Mouse (Mus musculus): ENCODE measurements around the gene Hecw2.

Hecw2 gene

DNA sequence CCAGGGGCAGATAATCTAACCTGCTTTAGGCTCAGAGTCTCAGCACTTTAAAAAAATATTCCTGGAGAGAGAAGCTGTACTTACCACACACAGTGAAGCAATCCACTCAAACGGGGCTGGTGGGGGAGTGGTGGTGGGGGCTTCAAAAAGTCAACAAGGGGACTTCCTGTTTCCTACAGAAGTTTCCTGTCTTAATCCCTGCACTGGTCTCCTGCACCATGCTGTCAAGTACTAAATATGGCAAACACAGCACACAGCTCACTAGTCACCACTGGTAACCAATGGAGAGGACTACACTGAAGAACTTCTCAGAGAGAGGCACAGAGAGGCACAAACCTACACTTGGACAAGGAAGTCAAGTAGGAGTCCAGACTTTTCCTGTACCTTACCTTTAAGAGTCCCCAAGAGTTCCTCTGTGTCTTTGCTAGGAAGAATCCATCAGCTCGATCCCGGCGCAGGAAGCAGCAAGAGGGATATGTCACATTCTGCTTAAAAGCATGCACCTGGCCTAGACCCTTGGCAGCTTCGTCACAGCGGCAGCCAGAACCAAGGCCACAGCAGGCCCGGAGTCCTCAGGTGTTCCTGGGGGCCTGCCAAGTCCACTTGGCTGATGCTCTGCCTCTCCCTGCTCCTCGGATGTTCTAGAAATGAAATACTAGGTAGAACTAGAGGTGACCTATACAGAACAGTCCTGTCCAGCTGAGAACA lies 217.0 kb downstream of the Hecw2 start:
- peak; percentile 16 for DNase-seq

DNA sequence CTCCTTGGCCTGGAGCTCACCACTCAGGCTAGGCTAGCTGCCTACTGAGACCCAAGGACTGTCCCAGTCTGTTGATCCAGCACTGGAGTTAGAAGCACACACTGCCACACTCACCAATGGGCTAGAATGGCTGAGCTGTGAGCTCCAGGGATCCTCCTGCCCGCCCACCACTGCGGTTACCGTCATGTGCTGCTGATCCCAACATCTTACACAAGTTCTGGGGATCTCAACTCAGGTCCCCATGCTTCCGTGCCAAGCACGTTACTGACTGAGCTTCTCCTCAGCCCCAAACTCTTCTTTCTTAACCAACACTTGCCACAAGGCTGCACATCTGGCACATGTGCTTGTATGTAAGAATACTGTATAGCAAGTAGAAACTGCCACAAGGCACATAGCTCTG lies 218.2 kb downstream of the Hecw2 start:
- DNase-seq, result no peak

DNA sequence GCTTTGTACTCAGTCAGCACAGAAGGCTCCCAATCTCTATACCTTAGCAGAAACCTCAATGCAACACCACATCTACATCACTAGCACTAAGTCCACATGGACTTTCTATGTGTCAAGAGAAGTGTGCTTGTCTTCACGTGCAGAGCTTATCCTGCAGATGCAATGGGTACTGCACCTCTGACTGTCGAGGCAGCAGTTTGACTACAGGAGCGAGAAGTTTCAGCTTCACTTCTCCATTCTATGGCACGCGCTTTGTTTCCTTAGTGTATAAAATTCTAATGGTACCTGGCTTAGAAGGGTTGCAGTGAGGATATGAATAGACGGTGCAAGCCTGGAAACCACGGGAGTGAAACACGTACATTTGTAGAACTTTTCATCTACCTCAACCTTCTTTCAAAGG lies 218.9 kb downstream of the Hecw2 start:
- DNase-seq, result no peak

DNA sequence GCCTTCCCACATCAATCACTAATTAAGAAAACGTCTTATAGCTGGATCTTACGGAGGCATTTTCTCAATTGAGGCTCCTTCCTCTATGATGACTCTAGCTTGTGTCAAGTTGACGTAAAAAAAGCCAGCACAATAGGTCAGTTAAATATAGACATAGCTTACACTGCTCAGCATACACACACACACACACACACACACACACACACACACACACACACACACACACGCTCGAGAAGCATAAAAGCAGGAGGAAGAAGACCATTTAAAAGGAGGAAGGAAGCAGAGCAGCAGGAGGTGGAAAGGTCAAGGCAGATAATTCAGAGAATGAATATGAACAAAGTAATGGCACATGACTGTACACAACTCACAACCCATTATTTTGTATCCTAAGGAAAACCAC lies 220.0 kb downstream of the Hecw2 start:
- DNase-seq, result peak; percentile 53

DNA sequence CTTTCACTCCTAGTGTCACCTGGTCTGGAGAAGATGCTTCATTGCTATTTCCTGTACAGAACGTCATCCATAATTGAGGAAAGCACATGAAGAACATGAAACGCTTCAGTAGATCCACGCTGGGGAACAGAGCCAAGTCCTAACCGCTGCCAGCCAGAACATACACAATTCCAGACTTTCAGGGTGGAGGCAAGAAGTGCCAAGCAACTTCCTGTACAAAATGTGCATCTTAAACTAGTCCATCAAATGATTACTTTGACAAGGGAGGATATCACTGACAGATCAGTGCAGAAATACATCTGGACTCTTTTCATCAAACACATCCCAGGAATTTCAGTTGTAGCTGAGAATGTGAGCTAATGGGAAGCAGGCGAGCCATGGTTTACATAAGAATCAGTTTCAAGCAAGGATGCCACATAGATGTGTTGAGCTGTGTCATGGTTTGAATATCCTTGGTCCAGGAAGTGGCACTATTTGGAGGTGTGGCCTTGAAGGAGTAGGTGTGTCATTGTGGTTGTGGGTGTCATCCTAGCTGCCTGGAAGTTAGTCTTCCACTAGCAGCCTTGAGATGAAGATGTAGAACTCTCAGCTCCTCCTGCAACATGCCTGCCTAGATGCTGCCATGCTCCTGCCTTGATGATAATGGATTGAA lies 224.5 kb downstream of the Hecw2 start:
- no peak for DNase-seq

DNA sequence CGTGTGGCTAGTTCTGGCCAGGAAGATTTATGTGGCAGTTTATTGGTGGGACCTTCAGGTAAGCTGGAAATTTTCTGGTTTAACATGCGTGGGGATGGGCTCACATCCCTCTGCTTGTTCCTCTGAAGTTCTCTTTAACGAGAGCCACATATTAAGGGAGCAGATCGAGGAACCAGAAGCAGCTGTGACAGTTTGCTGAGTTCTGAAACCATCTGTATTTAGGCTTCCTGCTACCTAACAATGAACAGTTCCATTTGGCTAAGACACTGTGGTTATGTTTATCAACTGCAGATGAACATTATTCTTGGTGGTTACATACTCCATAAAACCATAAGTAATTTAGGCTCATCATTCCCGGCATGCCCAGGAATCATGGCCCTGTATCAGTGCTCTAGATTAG lies 242.6 kb downstream of the Hecw2 start:
- no peak for DNase-seq

DNA sequence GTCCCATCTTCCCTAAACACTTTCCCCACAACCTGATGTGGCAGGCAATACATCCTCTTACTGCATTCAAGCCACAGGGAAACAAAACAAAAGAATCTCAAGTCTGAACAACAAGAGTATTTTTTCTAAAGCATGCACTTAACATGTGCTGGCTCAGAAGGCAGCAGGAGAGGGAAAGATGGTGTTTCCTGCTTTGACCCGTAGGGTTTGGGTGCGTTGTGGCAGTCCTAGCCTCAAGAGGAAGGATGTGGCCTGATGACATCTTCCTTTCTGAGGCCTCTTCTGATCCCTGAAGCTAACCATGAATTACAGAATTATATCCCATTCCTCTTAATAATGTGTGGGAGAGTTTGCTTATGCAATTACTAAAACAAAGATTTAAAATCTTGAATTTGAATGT lies 249.2 kb downstream of the Hecw2 start:
- DNase-seq, result no peak

DNA sequence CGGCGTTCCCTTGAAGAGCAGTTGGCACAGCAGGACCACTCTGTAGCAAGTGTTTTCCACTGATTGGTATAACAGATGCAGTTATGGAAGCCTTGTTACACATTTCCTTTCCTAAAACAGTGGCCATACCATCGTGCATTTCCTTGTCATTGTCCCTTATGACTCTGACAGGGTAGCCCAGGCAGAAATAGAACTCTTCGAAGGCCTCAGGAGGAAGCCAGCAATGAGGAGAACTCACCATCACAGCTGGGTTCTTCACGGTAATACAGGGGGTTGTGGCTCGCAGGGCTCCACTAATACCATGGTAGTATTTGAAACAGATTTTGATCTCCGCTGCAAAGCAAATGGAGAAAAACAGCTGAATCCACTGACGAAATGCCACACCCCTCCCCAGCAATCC lies 252.5 kb downstream of the Hecw2 start:
- no peak for DNase-seq

DNA sequence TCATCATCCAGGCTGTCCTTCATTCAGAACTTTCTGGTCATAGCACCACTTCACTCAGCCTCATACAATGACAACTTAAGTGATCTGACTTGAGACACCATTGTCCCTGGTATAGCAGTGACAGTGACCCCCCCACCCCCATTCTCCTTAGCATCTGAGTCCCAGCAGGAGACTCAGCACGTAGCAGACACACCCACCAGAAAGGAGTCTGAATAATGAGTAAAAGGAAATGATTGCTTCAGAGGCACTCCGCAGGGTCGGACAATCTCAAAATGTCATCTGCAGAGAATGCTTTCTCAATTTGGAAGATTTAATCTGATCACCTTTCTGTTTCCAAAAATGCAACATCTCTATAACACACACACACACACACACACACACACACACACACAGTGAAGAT lies 253.4 kb downstream of the Hecw2 start:
- no peak for DNase-seq

DNA sequence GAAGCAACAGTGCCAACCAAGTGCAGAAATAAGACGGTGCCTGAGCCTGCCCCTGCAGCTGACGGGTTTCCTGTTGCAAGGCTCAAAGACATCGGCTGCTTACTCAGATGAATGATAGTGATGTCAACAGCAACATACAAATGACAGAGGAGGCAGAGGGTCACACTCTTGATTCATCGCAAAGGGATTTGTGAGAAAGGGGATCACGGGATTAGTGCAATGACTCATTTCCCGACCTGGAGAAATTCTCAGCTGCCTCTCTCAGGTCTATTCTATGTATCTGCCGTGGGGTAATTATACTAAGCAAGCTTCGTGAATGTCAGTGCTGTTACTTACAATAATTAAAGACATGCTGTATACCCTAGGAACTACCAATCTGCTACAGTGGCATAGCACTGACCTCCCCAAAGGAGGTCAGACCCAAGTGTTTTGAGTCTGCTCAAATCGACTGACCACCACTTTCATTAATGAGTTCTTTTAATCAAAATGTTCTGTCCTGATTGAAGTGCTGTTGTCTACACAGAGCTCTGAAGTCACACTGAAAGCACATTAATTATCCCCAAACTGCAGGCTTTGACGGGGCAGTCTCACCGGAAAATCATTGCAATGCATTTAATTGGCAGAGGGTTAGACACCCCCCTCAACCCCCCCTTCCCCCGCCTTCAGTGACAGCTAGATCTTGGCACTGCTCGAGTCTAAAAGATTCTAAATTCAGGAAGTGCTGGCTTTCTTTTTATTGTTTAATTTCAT lies 254.5 kb downstream of the Hecw2 start:
- DNase-seq, result no peak

DNA sequence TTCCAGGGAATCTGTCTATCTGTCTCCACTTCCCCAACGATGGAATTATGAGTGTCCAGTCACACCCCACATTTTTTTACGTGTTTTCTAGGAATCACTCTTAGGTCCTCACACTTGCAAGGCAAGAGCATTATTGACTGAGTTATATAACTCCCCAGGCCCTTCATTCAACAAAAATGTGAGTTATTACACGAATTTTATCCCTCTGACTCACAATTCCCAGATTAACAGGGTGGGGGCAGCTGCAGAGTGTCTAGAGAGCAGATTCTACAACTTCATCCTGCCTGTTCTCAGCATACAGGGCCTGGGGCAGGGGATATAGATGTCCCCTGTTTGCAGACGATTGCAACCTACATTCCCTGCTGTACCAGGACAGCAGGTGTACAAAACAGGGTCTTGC lies 255.7 kb downstream of the Hecw2 start:
- no peak for DNase-seq

DNA sequence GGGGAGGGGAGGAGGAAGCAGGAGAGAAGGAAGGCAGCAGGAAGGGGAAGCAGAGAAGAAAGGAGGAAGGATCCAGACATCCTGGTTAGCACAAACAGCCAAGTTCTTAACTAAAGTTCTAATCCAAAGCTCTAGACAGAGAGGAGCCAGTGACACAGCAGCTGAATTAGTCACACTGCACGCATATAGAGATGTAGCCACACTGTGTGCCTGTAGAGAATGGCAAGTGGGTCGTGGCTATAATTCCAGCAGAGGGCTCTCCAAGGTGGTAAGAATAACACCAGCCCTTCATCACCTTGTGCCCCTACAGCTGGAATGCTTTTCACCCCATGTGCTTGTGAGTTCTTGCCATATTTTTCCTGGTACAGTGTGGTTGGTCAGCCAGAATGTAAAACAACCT lies 261.7 kb downstream of the Hecw2 start:
- no peak for DNase-seq

DNA sequence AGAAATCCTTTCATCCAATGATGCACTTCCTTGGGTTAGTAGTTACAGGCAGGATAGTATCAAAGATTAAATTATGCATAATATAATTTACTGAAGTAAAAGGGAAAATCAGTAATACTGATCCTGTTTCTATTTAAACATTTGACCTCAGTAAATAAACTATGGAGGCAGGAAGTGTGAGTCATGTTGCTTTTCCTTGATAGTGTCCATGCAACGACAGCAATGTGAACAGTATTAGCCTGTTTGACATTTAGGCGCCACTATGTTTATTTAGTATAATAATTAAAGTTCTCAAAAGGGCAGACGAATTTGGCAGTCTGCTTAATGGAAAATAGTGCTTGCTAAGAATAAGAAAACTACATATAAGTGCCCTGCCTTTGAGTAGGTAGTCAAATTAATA lies 263.7 kb downstream of the Hecw2 start:
- DNase-seq, result no peak

DNA sequence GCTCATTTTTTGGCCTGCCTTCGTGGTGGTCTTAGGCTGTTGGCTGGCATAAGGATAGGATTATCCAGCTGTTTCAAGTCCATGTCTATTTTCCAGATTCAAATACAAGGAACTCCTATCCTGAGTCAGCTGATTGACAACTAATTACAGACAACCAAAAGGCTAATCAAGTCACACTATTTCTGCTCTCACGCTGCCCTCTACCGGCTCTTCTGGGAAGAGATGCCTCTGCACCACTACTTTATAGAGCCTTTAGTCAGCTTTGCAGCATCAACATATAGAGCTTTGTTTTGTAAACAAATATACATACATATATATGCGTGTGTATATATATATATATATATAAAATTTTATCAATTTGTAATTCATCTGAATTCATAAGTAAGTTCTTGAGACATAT lies 267.4 kb downstream of the Hecw2 start:
- DNase-seq, result peak; percentile 28

DNA sequence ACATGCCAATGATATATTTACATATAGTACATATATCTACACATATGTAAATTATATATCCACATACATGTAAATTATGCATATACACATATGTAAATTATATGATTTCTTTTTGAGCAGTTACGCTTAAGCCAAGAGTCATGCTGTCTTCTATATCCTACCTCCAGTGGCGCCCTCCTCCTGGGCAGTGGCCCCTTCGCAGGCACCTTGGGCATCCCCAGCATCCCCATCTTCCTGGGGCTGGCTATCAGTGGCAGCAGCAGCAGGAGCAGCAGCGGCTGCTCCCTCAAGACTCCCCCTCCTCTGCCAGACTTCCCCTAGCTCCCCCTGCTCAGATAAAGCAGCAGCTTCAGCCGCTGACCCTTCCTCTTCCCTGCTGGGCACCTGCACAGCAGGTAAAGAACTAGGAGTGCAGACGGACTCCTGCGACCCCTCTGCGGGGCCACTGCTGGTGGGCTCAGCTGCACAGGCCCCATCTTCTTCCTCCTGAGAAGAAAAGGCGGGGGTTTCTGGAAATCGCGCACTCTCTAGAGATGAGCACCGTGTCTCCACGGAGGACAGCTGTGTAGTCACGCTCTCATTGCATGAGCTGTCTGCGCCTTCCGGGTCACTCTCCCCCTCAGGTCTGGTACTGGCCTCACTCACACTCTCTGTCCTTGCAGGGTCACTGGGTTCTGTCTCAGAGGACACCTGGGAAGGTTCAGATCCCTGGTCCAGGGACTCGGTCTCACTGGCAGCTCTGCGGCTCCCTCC lies 269.6 kb downstream of the Hecw2 start:
- no peak for DNase-seq

DNA sequence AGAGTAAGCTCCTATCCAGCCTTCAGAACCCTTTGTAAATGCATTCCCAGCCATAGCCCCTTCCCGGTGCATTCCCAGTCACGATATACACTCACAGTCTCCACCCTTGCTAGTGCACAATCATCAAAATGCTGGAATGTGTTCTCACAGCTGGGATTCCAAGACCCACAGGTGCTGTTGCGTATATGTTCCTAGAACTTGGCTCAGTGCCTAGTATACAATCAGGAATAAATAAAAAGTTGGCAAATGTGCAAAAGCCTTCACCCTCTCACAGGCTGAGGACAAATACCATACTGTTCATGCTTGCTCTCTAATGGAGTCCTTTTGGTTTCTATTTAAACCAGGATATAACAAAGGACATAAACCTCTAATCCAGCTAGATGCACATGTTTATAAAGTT lies 283.1 kb downstream of the Hecw2 start:
- no peak for DNase-seq

DNA sequence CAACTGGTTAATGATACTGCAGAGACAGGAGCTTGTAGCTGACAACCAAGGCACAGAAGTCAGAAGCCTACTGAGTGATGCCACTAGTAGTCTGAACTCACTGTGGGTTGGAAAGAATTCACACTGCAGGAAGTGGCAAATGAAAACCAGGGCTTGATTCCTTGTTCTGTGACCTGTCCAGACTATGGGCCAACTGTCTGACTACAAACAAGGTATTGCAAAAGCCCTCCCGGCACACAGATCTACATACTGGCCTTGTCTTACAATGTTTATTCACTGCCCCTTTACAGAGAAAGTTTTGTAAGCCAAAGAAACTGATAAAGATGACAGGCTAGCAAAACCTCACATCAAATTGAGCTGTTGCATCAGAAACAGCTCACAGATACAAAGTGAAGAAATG lies 284.7 kb downstream of the Hecw2 start:
- DNase-seq, result no peak

DNA sequence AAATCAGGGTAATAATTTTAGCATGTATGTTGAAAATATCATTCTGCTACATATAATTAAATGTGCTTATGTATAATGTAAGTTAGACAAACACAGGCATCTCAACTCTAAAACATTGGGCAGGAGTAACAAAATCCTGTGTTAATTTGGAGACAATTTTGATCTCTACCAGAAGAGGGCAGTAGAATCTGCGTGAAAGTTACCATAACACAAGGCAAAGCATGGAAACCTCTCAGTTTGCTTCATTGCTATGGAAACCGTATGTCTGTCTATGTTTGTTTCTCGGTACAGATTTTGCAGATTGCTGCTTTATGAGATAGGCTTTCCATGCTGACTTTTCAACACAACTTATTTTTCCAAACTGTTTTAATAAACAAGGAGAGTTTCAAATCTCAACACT lies 285.9 kb downstream of the Hecw2 start:
- DNase-seq, result peak; percentile 23

DNA sequence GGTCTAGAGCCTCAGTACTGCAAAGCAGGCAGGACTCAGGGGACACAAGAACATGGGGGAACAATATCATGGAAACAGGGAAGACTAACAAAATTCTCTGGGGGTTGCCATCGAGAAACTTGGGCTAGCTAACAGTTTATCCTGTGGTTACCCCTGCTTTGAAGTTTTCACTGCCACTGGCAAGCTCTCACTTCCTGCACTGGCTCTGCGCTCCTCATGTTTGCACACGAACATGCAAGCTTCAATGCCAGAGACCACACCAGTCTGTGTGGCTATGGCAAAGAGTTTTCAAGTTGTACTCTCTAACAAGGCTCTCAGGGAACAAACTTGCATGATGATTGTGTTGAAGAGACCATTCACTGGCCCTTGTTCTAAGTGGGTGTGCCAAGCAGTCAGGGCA lies 288.8 kb downstream of the Hecw2 start:
- DNase-seq, result no peak

DNA sequence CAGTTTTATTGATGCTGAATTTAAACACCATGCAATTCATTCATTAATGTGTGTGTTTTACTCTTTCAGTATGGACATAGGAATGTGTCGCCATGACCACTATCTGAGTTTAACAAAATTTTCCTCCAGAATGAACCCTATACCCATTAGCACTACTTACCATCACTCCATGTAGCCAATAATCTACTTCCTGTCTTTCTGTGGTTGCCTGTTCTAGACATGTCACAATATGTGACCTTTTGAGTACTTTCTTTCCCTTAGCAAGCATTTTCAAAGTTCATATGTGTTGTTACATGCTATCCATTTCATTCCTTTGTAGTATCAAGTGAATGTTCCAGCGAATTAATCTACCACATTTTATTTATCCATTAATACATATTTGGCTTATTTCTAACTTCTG lies 294.6 kb downstream of the Hecw2 start:
- no peak for DNase-seq

DNA sequence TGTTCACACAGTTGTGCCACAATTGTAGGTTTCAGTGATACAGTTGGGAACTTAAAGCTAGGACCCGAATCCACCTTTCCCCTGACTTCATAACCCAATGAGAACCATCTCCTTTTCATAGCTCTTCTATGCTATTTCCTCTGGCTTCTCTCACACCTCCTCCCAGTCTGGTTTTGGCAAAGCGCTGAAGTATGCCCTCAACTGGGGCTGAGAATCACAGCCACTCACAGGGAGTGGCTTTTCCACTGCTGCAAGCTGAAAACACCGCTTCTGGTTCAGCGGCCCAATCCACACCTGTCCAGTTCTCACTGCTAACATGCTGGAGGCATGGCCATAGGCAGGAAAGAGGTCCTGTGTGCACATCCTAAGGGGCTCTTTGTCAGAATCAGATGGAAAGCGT lies 300.7 kb downstream of the Hecw2 start:
- DNase-seq, result no peak

DNA sequence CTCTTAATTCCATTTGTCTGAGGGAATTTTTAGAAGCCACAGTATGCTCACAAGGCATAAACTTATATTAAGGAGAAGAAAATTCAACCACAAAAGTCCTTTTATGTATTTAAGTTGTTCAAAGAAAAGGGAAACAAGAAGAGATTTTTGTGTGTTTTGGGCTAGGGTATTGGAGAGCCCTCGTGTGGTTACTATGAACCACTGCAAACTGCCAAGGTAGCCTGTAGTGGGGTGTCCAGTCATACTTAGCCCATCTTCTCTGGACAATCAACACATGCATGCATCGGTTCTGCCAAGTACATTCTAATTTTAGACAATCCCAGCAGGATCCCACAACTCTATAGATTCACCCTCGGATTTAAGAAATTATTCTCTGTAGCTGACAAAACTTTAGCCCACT lies 304.6 kb downstream of the Hecw2 start:
- DNase-seq, result peak; percentile 18

DNA sequence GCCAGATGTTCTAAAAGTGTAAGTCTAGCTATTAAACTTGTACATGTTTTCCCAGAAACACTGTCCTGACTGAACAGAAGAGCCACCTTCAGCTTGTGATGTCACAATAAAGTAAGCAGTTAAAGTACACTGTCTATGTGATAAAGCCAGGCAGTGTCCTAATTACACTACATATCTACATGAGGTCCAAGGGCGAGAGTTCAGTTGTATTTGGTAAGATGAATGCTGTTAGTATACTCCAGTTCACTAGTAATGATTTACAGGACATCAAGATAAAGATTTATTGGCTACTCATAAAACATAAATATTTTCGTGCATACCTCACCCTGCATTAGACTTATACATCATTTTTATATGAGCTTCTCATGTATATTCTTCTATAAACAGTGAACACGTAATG lies 305.2 kb downstream of the Hecw2 start:
- no peak for DNase-seq

DNA sequence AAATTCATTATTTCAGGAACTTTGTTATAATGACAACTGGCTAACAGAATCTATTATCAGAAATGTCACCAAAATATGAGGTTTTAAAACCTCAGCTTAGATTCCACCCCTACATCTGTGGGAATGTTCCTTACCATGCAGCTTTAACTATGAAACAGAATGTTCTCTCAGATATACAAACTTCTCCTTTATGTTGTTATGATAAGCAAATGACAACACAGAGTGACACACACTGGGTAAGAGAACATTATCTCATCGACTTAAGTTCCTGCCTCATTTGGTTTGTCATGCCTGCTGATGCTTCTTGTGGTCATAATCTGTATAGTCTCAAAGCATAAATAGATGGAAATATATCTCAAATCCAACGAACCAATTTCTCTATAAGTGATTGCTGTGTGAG lies 312.5 kb downstream of the Hecw2 start:
- DNase-seq, result no peak

All from kidney, postnatal 14 days (tissue).